Mouse (Mus musculus) kidney, embryonic 15.5 days (tissue): ENCODE measurements around the gene Lrrc51. TPM values are rescaled to one million over a fixed set of nuclear protein-coding genes. Genes with fewer than 3 reads are reported as not detected.
"Not testable (repeated sequence)": the region's sequence is repeated elsewhere in the genome, so short reads cannot be mapped to it uniquely, and the experiment has no call there.

Experiments
- ATAC-seq: fragments of 200-750 bp; cut with Nextera tagmentation; replicated peaks from 2 replicates; pipeline ENCODE4 v1.8.0; 2017; ENCODE audit warnings: moderate TSS enrichment; ENCODE audit not compliant: low FRiP score
- H3K27ac ChIP-seq: fragments of 300-500 bp; sonication (generic); 2 replicates; pipeline ENCODE4 v1.5.1; 2015; ENCODE audit warnings: mild to moderate bottlenecking, inconsistent platforms
- H3K27me3 ChIP-seq: fragments of 300-500 bp; sonication (generic); 2 replicates; pipeline ENCODE4 v1.6.1; 2015; ENCODE audit warnings: inconsistent platforms
- H3K36me3 ChIP-seq: fragments of 300-500 bp; sonication (generic); 2 replicates; pipeline ENCODE4 v1.6.1; 2015; ENCODE audit warnings: inconsistent platforms
- H3K4me1 ChIP-seq: fragments of 300-500 bp; sonication (generic); 2 replicates; pipeline ENCODE4 v1.6.1; 2015; ENCODE audit warnings: inconsistent platforms
- H3K4me2 ChIP-seq: fragments of 300-500 bp; sonication (generic); 2 replicates; pipeline ENCODE4 v1.6.1; 2015; ENCODE audit warnings: moderate library complexity, mild to moderate bottlenecking, inconsistent platforms
- H3K4me3 ChIP-seq: fragments of 300-500 bp; sonication (generic); replicated peaks from 2 replicates; pipeline ENCODE4 v1.5.1; 2015; ENCODE audit warnings: mild to moderate bottlenecking, inconsistent platforms
- H3K9ac ChIP-seq: fragments of 300-500 bp; sonication (generic); 2 replicates; pipeline ENCODE4 v1.6.1; 2015; ENCODE audit warnings: mild to moderate bottlenecking, inconsistent platforms
- H3K9me3 ChIP-seq: fragments of 300-500 bp; sonication (generic); replicated peaks from 2 replicates; pipeline ENCODE4 v1.6.1; 2016; ENCODE audit warnings: inconsistent platforms
- WGBS: fragments of 180-500 bp; shearing (Covaris S2); methylation state at CpG from one replicate; pipeline ENCODE4 v1.1.7; 2015; ENCODE audit warnings: mixed read lengths; 5-methylcytosine and 5-hydroxymethylcytosine counted together
- polyA plus RNA-seq: library from polyadenylated mRNA; unstranded; fragments of >200 nt; fragmentation: Nextera tagmentation; extraction: Ambion mirVana; gene quantifications from 2 replicates; pipeline ENCODE4 v1.2.1, GENCODE M21; 2015

The Lrrc51 gene
- polyA plus RNA-seq, 1 experiment from 2014 or later: 9.9 TPM

DNA sequence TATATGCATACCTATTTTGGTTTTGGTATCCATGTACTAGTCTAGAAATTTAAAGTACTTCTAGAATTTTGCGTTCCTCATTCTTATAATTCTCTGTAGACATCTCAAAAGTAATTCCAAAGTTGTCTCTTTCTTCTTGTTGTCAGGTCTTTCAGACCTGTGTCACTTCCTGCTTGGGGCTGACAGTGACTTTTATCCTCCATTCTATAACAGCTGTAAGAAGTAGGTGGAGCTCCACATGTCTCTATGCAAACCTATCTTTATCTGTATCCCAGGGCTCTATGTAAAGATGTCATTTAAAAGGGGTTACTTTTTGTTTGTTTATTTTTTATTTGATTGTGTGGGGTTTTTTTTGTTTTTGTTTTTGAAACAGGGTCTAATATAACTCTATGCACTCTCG lies 29.9 kb upstream of the Lrrc51 start:
- Histone ChIP-seq H3K4me2 (no peak overlapping the region), H3K4me3 (no peak overlapping the region), H3K27me3 (no peaks in the 10 kb centered on the region), H3K9ac (no peak overlapping the region), H3K36me3 (no peaks in the 10 kb centered on the region), H3K4me1 (peaks cover 13% of the 10 kb centered on the region), H3K27ac (no peak overlapping the region), H3K9me3 (no peaks in the 10 kb centered on the region)
- 92% methylated on average over 2 of the region's 2 CpGs for WGBS
- ATAC-seq: no peak

DNA sequence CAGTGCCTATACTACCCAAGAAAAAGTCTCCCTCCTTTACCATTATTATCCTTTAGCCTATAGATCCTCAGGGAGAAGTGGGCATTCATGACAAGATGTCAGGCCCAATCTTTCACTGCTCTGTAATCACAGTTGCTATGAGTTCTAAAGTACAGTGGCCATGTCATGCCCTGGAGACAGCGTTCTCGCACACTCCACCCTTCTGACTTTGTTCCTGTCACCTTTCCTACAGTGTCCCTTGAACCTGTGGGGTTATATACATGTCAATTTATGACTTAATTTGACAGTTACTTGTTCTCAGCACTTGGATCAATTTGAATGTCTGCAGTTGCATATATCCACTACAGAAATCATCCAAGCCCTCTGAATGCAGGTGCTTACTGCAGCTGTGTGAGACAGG lies 29.1 kb upstream of the Lrrc51 start:
- no peak for ATAC-seq

DNA sequence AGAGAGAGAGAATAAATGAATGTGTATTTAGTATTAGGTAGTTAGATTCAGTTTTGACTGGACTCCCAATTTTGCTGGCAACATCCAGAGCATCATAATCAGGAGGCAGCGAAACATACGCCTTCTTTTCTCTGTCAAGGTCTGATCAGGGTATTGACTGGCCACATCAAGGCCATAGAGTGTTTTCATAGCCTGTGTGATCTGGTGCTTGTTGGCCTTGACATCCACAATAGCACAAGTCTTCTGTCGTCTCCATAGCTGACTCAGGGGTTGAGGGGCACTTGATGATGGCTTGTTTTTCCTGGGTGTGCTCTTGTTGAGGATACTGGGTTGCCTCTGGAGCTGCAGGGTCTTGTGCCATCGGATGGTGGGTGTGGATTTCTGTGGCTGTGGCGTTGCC lies 23.2 kb upstream of the Lrrc51 start:
- no peak overlapping the region for H3K27ac ChIP-seq
- H3K9me3 ChIP-seq: no peaks in the 10 kb centered on the region
- no peaks in the 10 kb centered on the region for H3K27me3 ChIP-seq
- H3K4me2 ChIP-seq: no peak overlapping the region
- no peaks in the 10 kb centered on the region; the same call in 1 of the 2 replicates for H3K36me3 ChIP-seq
- 0 out of 2 replicates have a peak, but pooled peaks cover 4% of the 10 kb centered on the region for H3K4me1 ChIP-seq
- no peak for ATAC-seq
- 90% methylated on average over 5 of the region's 5 CpGs for WGBS
- no peak overlapping the region for H3K9ac ChIP-seq
- H3K4me3 ChIP-seq: no peak overlapping the region

More for the DNA sequence above, 29.1 kb upstream of the Lrrc51 start:
- no peak overlapping the region for H3K4me2 ChIP-seq
- no peak overlapping the region for H3K9ac ChIP-seq
- WGBS: 96% methylated on average over 2 of the region's 2 CpGs
- no peak overlapping the region for H3K27ac ChIP-seq
- no peaks in the 10 kb centered on the region for H3K36me3 ChIP-seq
- H3K4me3 ChIP-seq: no peak overlapping the region
- H3K9me3 ChIP-seq: no peaks in the 10 kb centered on the region
- H3K4me1 ChIP-seq: peaks cover 8% of the 10 kb centered on the region; the same call in 1 of the 2 replicates
- no peaks in the 10 kb centered on the region for H3K27me3 ChIP-seq

DNA sequence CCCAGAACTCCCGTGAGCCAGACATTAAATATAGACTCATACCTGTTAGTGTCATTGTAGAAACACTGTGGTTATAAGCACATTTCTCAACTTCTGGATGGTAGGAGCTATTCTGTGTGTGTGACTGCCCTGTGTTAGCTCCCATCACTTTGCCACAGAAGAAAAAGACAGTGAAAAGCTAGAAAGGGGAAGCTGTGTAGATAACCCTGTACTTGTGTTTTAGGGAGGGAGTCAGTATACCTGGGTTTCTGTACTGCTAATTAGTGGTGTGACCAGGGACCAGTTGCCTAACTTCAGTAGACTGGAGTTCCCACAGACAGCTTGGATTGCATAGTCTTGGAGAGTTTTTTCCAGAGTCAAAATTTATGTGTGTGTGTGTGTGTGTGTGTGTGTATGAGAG lies 22.8 kb upstream of the Lrrc51 start:
- WGBS: 95% methylated on average over 1 of the region's 1 CpGs
- no peak overlapping the region for H3K27ac ChIP-seq
- no peak overlapping the region for H3K9ac ChIP-seq
- no peak for ATAC-seq
- no peak overlapping the region for H3K4me3 ChIP-seq
- H3K27me3 ChIP-seq: no peaks in the 10 kb centered on the region
- no peaks in the 10 kb centered on the region; the same call in 1 of the 2 replicates for H3K36me3 ChIP-seq
- peaks cover 4% of the 10 kb centered on the region; the same call in 1 of the 2 replicates for H3K4me1 ChIP-seq
- no peaks in the 10 kb centered on the region for H3K9me3 ChIP-seq
- H3K4me2 ChIP-seq: no peak overlapping the region

DNA sequence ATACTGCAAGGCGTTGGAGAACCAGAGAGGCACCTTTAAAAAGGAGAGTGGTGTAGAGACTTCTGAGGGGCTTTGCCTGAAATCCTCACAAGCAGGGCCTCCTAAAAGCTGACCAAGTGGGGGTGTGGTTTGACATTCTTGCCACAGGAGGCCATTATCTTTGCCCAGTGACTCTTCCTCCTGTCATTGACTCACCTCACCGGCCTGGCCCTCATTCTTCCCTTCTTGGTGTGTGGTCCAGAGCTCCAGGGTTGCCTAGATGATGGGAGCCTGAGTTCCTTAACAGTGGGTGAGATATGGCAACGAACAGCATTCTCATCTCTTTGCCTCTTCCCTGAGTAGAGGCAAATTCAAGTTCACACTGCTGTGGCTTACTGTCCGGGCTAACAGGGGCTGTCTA lies 22.2 kb upstream of the Lrrc51 start:
- Histone ChIP-seq H3K4me1 (peaks cover 4% of the 10 kb centered on the region; the same call in 1 of the 2 replicates), H3K4me3 (no peak overlapping the region), H3K27ac (no peak overlapping the region), H3K9ac (no peak overlapping the region), H3K36me3 (no peaks in the 10 kb centered on the region; the same call in 1 of the 2 replicates), H3K27me3 (no peaks in the 10 kb centered on the region), H3K9me3 (no peaks in the 10 kb centered on the region), H3K4me2 (no peak overlapping the region)
- 77% methylated on average over 4 of the region's 4 CpGs for WGBS
- no peak for ATAC-seq

DNA sequence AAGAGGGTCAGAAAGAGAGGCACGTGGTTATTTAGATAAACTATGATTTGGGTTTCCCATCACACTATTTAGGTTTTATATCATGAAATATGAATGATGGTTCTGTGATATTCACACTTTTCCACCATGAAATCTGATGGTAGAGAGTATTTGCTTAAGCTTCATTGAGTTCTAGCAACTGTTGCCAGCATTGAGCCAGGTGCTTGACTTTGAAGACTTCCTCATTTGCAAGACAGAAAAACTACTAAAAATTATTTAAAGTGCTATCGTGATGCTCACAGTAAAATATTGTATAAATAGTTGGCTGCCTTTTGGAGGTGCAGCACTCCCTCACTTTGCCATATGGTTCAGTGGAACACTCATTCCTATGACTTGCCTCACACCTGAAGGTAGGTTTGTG lies 21.6 kb upstream of the Lrrc51 start:
- no peak overlapping the region for H3K9ac ChIP-seq
- H3K27ac ChIP-seq: no peak overlapping the region
- ATAC-seq: no peak
- peaks cover 4% of the 10 kb centered on the region; the same call in 1 of the 2 replicates for H3K4me1 ChIP-seq
- H3K4me3 ChIP-seq: no peak overlapping the region
- H3K27me3 ChIP-seq: no peaks in the 10 kb centered on the region
- no peaks in the 10 kb centered on the region; the same call in 1 of the 2 replicates for H3K36me3 ChIP-seq
- H3K9me3 ChIP-seq: no peaks in the 10 kb centered on the region
- WGBS: 86% methylated on average over 2 of the region's 2 CpGs
- no peak overlapping the region for H3K4me2 ChIP-seq

DNA sequence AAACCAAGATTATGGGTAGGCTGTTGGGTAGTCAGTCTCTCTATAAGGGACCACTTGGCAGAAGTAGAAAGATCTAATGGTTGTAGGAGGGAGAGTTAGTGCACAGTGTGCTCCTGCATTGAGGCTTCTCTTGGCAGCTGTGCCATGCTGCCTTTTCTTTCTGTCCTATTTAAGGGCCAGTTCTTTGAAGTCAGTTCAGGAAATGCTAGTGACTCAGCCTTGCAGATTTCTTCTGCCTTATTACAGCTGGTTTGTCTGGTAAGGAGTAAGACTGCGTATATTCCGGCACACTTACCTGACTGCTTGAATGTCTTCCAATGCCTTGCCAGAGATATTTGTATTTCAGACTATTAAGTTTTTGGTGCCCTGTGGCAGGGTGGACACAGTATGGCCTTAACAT lies 20.5 kb upstream of the Lrrc51 start:
- Histone ChIP-seq H3K4me3 (no peak overlapping the region), H3K27ac (no peak overlapping the region), H3K4me1 (peaks cover 4% of the 10 kb centered on the region; the same call in 1 of the 2 replicates), H3K4me2 (no peak overlapping the region), H3K9ac (no peak overlapping the region), H3K9me3 (no peaks in the 10 kb centered on the region), H3K27me3 (no peaks in the 10 kb centered on the region), H3K36me3 (no peaks in the 10 kb centered on the region; the same call in 1 of the 2 replicates)
- no peak for ATAC-seq
- WGBS: 92% methylated on average over 2 of the region's 2 CpGs

DNA sequence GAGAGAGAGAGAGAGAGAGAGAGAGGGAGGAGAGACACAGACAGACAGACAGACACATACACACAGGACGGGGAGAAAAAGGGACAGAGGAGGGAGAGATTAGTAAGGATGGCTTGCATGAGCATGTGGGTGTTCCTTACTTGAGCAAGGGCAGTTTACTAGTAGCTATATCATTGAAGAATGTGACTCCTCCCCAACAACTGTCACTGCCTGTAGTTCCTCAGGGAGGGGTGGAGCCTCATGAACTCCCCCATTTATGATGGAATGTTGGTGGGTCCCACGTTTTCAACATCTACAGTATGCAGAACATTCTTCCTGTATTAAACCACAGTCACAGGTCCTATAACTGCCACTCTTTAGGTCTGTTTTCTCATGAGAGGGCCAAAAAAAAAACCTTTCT lies 18.4 kb upstream of the Lrrc51 start:
- Histone ChIP-seq H3K4me2 (no peak overlapping the region), H3K27me3 (no peaks in the 10 kb centered on the region), H3K9me3 (no peaks in the 10 kb centered on the region), H3K4me3 (no peak overlapping the region), H3K9ac (no peak overlapping the region), H3K27ac (no peak overlapping the region), H3K36me3 (no peaks in the 10 kb centered on the region; the same call in 1 of the 2 replicates), H3K4me1 (peaks cover 4% of the 10 kb centered on the region; the same call in 1 of the 2 replicates)
- 54% methylated on average over 2 of the region's 2 CpGs for WGBS
- no peak for ATAC-seq

DNA sequence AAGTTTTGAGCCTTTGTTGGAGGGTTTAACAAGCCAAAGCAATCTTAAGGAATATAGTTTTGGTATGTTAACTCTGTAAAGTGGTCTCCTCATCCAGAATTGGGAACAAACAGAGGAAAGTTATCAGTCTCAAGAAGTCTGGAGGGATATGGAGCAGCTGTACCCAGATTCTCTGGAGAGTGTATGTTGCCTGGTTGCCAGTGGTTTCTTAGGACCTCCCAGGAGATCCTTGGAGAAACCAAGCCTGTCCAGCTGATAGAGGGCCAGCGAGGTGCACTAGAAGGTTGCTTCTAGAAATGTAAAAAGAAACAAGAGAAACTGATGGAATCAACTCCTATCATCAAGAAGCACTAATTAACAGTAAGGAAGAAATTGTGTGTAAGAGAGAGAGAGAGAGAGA lies 18.0 kb upstream of the Lrrc51 start:
- Histone ChIP-seq H3K27me3 (no peaks in the 10 kb centered on the region), H3K36me3 (no peaks in the 10 kb centered on the region; the same call in 1 of the 2 replicates), H3K9ac (no peak overlapping the region), H3K4me3 (no peak overlapping the region), H3K9me3 (no peaks in the 10 kb centered on the region), H3K4me1 (peaks cover 4% of the 10 kb centered on the region; the same call in 1 of the 2 replicates), H3K27ac (0 out of 2 replicates have a peak overlapping the region, but pooled peaks have one; percentile 15), H3K4me2 (no peak overlapping the region)
- ATAC-seq: no peak
- WGBS: 79% methylated on average over 1 of the region's 1 CpGs

DNA sequence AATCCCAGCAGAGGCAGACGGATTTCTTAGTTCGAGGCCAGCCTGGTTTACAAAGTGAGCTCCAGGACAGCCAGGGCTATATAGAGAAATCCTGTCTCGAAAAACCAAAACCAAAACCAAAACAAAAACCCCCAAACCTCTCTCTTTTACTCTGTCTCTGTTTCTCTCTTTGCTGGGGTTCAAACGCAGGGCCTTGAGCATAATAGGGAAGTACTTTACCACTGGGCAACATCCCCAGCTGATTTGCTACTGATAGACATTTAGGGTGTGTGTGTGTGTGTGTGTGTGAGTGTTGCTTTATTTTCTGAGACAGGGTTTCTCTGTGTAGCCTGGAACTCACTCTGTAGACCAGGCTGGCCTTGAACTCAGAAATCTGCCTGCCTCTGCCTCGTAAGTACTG lies 15.3 kb upstream of the Lrrc51 start:
- H3K27me3 ChIP-seq, H3K4me3 ChIP-seq, ATAC-seq, H3K4me1 ChIP-seq, H3K27ac ChIP-seq, H3K9me3 ChIP-seq, H3K4me2 ChIP-seq, H3K9ac ChIP-seq, H3K36me3 ChIP-seq: not testable (repeated sequence)
- WGBS: 91% methylated on average over 5 of the region's 5 CpGs

DNA sequence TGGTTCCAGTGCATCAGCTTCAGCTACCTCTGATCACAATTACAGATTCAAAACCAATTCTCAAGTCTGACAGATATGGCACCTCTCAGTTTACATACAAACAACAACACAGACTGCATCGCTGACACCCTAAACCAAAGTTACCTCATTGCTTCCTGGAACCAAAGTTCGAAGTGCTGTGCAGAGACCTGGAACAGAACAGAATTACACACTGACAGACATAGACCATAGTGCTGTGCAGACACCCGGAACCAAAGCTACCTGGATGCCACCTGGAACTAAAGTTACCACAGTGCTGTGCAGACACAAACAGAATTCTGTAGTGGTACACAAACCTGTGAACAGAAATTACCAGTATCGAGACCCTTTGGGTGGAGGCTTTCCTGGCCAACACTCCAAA lies 6.1 kb upstream of the Lrrc51 start:
- H3K27me3 ChIP-seq: no peaks in the 10 kb centered on the region
- no peak overlapping the region for H3K4me2 ChIP-seq
- ATAC-seq: no peak
- peaks cover 15% of the 10 kb centered on the region for H3K4me1 ChIP-seq
- 0 out of 2 replicates have a peak, but pooled peaks cover 8% of the 10 kb centered on the region for H3K36me3 ChIP-seq
- H3K27ac ChIP-seq: no peak overlapping the region
- WGBS: 85% methylated on average over 4 of the region's 4 CpGs
- H3K9ac ChIP-seq: no peak overlapping the region
- no peak overlapping the region for H3K4me3 ChIP-seq
- no peaks in the 10 kb centered on the region for H3K9me3 ChIP-seq

DNA sequence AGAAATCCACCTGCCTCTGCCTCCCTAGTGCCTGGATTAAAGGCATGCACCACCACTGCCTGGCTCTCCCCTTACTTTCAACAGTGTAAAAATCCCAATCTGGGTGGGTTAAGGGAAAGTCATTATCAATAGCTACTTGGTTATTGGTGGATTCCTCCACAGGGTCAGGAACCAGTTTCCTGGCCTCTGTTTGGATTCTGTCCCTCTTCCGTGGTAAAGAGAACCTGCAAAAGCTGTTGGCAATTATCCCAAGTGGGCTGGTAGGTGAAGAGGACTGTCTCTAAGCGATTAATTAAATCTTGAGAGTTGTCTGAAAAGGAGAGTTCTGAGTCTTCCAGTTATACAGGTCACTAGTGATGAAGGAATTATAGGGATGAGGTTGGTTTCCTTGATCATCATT lies 4.7 kb upstream of the Lrrc51 start:
- no peak overlapping the region for H3K9ac ChIP-seq
- peaks cover 18% of the 10 kb centered on the region for H3K4me1 ChIP-seq

DNA sequence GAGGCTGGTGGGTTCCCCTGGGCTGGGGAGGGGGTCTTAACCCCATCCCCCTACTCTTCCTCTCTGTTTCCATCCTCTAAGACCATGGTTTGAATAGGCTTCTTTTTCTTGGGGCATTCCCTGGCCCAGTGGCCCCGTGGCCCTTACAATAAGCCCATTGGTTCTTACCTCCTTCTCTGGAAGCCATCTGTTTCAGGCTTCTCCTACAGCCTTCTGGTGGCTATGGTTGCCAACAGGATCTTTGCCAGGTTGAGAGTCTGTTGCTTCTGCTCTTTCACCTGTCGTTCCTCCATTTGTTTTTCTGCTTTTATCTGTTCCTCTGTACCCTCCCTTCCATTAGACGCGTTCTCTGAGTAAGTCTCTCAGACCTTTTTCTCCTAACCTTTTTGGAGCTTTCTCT lies 3.9 kb upstream of the Lrrc51 start:
- H3K4me1 ChIP-seq: peaks cover 22% of the 10 kb centered on the region
- H3K9ac ChIP-seq: no peak overlapping the region
- no peak overlapping the region for H3K4me3 ChIP-seq
- H3K9me3 ChIP-seq: no peaks in the 10 kb centered on the region
- H3K36me3 ChIP-seq: 0 out of 2 replicates have a peak, but pooled peaks cover 8% of the 10 kb centered on the region
- 92% methylated on average over 4 of the region's 4 CpGs for WGBS
- H3K27ac ChIP-seq: no peak overlapping the region
- no peak overlapping the region for H3K4me2 ChIP-seq
- no peaks in the 10 kb centered on the region for H3K27me3 ChIP-seq
- ATAC-seq: no peak

More for the DNA sequence above, 4.7 kb upstream of the Lrrc51 start:
- 84% methylated on average over 2 of the region's 2 CpGs for WGBS
- H3K4me3 ChIP-seq: no peak overlapping the region
- no peaks in the 10 kb centered on the region for H3K9me3 ChIP-seq
- no peak overlapping the region for H3K4me2 ChIP-seq
- H3K27me3 ChIP-seq: no peaks in the 10 kb centered on the region
- ATAC-seq: no peak
- H3K27ac ChIP-seq: no peak overlapping the region
- H3K36me3 ChIP-seq: 0 out of 2 replicates have a peak, but pooled peaks cover 8% of the 10 kb centered on the region
